Mouse (Mus musculus) lung, postnatal 36 days (tissue): ENCODE data around the gene Nabp2.

Experiments used
- DNase-seq: peaks from one replicate; pipeline ENCODE4 v3.0.0; 2022; ENCODE audit warnings: mixed read lengths

Nabp2 gene

GRCm38 (mm10) chr10:128411211-128412054 lies at the start of gene Nabp2, which contains the start of gene Rnf41:
Nabp2 (minus strand) TSS chr10:128411492.
Rnf41 (plus strand) TSS chr10:128411657.
- peak; percentile 98 for DNase-seq

- DNase-seq: no peak
Observed at GRCm38 (mm10) chr10:128460270-128460630, 49.0 kb upstream of the Nabp2 start.

- DNase-seq: peak; percentile 34
Observed at GRCm38 (mm10) chr10:128459409-128460269, 48.3 kb upstream of the Nabp2 start.

- DNase-seq: peak; percentile 83
Observed at GRCm38 (mm10) chr10:128458719-128459408, 47.6 kb upstream of the Nabp2 start, which contains the start of gene Smarcc2. Smarcc2 (plus strand) TSS chr10:128459248.

- DNase-seq: peak; percentile 93
Observed at GRCm38 (mm10) chr10:128458348-128458718, 47.0 kb upstream of the Nabp2 start.

- DNase-seq: no peak
Observed at GRCm38 (mm10) chr10:128457676-128458075, 46.4 kb upstream of the Nabp2 start.

- DNase-seq: peak; percentile 89
Observed at GRCm38 (mm10) chr10:128455280-128455679, 44.0 kb upstream of the Nabp2 start.

GRCm38 (mm10) chr10:128454471-128454870 lies 43.2 kb upstream of the Nabp2 start:
- DNase-seq: no peak

- no peak for DNase-seq
Observed at GRCm38 (mm10) chr10:128451014-128451413, 39.7 kb upstream of the Nabp2 start.

GRCm38 (mm10) chr10:128445407-128445806 lies 34.1 kb upstream of the Nabp2 start:
- DNase-seq: peak; percentile 30

GRCm38 (mm10) chr10:128444354-128444753 lies 33.1 kb upstream of the Nabp2 start:
- no peak for DNase-seq

- no peak for DNase-seq
Observed at GRCm38 (mm10) chr10:128442718-128443117, 31.4 kb upstream of the Nabp2 start.

- DNase-seq: no peak
Observed at GRCm38 (mm10) chr10:128441324-128442119, 30.2 kb upstream of the Nabp2 start.

GRCm38 (mm10) chr10:128440407-128440806 lies 29.1 kb upstream of the Nabp2 start:
- DNase-seq: peak; percentile 40

- DNase-seq: peak; percentile 69
Observed at GRCm38 (mm10) chr10:128438675-128439279, 27.5 kb upstream of the Nabp2 start.

- no peak for DNase-seq
Observed at GRCm38 (mm10) chr10:128436376-128436775, 25.1 kb upstream of the Nabp2 start.

- no peak for DNase-seq
Observed at GRCm38 (mm10) chr10:128435873-128436272, 24.6 kb upstream of the Nabp2 start.

- peak; percentile 73 for DNase-seq
Observed at GRCm38 (mm10) chr10:128435186-128435823, 24.0 kb upstream of the Nabp2 start.

- no peak for DNase-seq
Observed at GRCm38 (mm10) chr10:128434681-128435080, 23.4 kb upstream of the Nabp2 start.

GRCm38 (mm10) chr10:128433417-128433816 lies 22.1 kb upstream of the Nabp2 start:
- DNase-seq: no peak

- no peak for DNase-seq
Observed at GRCm38 (mm10) chr10:128429454-128429853, 18.2 kb upstream of the Nabp2 start.
